Mouse (Mus musculus) layer of hippocampus, adult 11-12 months (tissue): ENCODE measurements at regions not wholly inside any gene's neighbourhood (a gene's known extent, or its start where the extent isn't known, plus 50 kb on each side); places are given as distances from the start of the nearest gene placed in this dataset.
"Not testable (repeated sequence)": the region's sequence is repeated elsewhere in the genome, so short reads cannot be mapped to it uniquely, and the experiment has no call there.

Source experiments
- DNase-seq: peaks from one replicate; pipeline ENCODE4 v3.0.0; 2022; ENCODE audit warnings: low spot score

DNA sequence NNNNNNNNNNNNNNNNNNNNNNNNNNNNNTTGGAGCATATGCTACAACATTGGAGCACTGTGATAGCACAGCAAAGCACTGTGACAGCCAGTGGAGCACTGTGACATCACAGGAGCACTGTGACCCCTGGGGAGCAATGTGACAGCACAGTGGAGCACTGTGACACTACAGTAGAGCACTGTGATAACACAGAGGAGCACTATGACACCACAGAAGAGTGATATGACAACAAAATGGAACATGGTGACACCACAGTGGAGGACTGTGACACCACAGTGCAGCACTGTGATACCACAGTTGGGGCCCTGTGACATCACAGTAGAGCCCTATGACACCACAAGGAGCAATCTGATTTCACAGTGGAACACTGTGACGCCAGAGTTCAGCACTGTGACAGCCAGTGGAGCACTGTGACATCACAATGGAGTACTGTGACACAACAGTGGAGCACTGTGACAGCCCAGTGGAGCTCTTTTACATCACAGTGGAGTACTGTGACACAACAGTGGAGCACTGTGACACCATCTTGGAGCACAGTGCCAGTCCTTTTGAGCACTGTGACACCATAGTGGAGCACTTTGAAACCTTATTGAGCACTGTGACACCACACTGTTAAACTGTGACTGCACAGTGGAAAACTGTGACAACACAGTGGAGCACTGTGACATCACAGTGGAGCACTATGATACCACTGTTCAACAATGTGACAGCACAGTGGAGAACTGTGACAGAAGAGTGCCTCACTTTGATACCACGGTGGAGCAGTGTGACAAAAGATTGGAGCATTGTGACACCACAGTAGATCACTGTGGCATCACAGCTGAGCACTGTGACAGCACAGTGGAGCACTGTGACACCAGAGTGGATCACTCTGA is 116.9 kb upstream of the Vmn1r2 start:
- DNase-seq: no peak

DNA sequence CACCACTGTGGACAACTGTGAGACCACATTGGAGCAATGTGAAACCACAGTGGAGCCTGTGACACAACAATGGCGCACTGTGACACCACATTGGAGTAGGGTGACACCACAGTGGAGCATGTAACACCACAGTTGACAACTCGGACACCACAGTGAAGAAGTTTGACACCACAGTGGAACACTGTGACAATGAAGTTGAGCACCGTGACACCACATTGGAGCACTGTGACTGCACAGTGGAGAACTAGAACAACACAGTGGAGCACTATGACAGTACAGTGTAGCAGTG is 116.3 kb upstream of the Vmn1r2 start:
- DNase-seq: no peak

DNA sequence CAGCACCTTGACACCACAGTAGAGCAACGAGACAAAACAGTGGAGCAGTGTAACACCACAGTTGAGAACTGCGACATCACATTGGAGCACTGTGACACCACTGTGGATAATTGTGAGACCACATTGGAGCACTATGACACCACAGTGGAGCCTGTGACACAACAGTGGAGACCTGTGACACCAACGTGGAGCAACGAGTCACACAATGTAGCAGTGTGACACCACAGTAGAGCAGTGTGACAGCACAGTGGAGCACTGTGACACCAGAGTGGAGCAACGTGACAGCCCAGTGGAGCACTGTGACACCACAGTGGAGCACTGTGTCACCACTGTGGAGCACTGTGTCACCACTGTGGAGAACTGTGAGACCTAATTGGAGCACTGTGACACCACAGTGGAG is 115.9 kb upstream of the Vmn1r2 start:
- DNase-seq: no peak

DNA sequence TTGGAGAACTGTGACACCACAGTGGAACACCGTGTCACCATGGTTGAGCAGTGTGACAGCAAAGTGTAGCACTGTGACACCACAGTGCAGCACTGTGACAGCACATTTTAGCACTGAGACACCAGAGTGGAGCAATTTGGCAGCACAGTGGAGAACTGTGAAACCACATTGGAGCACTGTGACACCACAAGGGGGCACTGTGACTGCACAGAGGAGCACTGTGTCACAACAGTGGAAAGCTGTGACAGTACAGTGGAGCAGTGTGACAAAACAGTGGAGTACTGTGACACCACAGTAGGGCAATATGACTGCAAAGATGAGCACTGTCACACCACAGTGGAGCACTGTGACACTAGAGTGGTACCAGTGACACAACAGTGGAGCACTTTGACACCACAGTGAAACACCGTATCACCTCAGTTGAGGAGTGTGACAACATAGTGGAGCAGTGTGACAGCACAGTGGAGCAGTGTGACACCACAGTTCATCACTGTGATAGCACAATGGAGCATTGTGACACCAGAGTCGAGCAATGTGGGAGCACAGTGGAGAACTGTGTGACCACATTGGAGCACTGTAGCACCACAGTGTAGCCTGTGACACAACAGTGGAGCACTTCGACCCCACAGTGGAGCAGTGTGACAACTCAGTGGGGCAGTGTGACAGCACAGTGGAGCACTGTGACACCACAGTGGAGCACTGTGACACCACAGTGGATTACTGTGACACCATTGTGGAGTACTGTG is 114.6 kb upstream of the Vmn1r2 start:
- DNase-seq: peak; percentile 1

DNA sequence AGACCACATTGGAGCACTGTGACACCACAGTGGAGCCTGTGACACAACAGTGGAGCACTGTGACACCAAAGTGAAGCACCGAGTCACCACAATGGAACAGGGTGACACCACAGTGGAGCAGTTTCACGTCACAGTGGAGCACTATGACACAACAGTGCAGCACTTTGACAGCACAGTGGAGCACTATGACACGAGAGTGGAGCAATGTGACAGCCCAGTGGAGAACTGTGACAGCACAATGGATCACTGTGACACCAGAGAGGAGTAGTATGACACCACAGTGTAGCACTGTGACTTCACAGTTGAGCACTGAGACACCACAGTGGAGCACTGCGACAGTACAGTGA is 114.1 kb upstream of the Vmn1r2 start:
- peak; percentile 0 for DNase-seq

DNA sequence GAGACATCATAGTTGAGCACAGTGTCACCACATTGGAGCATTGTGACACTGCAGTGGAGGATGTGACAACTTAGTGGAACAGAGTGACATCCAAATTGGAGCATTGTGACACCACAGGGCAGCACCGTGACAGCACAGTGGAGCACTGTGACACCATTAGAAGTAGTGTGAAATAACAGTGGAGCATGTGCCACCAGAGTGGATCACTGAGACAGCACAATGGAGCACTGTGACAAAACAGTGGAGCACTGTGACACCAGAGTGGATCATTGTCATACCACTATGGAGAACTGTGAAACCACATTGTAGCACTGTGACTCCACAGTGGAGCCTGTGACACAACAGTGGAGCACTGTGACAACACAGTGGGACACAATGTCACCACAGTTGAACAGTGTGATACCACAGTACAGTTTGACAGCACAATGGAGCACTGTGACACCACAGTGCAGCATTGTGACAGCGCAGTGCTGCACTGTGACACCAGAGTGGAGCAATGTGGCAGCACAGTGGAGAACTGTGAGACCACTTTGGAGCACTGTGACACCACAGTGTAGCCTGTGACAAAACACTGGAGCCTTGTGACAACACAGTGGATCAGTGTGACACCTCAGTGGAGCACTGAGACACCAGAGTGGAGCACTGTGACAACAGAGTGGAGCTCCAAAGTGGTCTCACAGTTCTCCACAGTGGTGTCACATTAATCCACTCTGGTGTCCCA is 113.5 kb upstream of the Vmn1r2 start:
- peak; percentile 0 for DNase-seq

DNA sequence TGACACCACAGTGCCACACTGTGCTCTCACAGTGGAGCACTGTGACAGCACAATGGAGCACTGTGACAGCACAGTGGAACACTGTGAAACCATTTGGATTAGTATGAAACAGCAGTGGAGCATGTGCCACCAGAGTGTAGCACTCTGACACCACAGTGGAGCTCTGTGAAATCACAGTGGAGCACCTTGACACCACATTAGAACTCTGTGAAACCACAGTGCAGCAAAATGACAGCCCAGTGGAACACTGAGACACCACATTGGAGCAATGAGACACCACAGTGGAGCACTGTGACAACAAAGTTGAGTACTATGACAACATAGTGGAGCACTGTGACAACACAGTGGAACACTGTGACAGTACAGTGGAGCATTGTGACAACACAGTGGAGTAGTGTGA is 112.2 kb upstream of the Vmn1r2 start:
- DNase-seq: no peak

DNA sequence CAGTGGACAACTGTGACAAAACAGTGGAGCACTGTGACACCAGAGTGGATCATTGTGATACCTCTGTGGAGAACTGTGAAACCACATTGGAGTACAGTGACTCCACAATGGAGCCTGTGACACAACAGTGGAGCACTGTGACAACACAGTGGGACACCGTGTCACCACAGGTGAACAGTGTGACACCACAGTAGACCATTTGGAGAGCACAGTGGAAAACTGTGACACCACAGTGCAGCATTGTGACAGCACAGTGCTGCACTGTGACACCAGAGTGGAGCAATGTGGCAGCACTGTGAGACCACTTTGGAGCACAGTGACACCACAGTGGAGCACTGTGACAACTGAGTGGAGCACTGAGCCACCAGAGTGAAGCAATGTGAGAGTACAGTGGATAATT is 111.7 kb upstream of the Vmn1r2 start:
- no peak for DNase-seq

DNA sequence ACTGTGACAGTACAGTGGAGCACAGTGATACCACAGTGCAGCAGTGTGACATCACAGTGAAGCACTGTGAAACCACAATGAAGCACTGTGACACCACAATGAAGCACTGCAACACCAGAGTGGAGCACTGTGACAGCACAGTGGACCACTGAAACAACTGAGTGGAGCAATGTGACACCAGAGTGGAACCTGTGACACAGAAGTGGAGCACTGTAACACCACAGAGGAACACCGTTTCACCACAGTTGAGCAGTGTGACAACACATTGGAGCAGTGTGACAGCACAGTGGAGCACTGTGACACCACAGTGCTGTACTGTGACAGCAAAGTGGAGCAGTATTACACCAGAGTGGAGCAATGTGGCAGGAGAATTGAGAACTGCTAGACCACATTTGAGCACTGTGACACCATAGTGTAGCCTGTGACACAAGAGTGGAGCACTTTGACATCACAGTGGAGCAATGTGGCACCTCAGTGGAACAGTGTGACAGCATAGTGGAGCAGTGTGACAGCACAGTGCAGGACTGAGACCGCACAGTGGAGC is 107.5 kb upstream of the Vmn1r2 start:
- no peak for DNase-seq

DNA sequence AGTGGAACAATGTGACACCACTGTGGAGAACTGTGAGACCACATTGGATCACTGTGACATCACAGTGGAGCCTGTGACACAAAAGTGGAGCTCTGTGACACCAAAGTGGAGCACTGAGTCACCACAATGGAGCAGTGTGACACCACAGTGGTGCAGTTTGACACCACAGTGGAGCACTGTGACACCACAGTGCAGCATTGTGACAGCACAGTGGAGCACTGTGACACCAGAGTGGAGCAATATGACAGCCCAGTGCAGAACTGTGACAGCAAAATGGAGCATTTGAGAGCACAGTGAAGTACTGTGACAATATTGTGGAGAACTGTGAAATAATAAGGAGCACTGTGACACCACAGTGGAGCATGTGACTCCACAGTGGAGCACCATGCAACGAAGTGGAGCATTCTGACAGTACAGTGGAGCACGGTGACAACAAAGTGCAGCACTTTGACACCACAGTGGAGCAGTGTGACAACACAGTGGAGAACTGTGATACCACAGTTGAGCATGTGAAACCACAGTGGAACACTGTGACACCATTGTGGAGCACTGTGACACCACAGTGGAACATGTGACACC is 105.0 kb upstream of the Vmn1r2 start:
- DNase-seq: peak; percentile 1

DNA sequence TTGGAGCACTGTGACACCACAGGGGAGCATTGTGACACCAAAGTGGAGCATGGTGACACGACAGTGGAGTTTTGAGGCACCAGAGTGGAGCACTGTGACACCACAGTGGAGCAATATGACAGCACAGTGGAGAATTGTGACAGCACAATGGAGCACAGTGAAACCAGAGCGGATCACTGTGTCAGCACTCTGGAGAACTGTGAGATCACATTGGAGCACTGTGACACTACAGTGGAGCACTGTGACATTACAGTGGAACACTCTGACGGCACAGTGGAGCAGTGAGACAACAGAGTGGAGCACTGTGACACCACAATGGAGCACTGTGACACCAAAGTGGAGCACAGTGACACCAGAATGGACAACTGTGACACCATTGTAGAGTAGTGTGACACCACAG is 103.2 kb upstream of the Vmn1r2 start:
- DNase-seq: no peak

DNA sequence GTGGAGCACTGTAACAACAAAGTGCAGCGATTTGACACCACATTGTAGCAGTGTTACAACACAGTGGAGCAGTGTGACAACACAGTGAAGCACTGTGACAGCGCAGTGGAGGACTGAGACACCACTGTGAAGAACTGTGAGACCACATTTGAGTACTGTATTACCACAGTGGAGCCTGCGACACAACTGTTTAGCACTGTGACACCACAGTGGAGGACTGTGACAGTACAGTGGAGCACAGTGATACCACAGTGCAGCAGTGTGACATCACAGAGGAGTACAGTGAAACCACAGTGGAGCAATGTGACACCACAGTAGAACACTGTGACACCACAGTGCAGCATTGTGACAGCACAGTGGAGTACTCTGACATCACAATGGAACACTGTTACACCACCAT is 102.5 kb upstream of the Vmn1r2 start:
- no peak for DNase-seq

DNA sequence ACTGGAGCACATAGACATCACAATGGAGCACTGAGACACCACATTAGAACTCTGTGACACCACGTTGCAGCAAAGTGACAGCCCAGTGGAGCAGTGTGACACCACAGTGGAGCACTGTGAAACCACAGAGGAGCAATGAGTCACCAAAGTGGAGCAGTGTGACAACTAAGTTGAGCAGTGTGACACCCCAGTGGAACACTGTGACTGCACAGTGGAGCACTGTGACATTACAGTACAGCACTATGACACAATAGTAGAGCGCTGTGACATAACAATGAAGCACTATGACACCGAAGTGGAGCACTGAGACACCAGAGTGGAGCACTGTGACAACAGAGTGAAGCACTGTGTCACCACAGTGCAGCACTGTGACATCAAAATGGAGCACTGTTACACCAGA is 101.8 kb upstream of the Vmn1r2 start:
- not testable (repeated sequence) for DNase-seq

DNA sequence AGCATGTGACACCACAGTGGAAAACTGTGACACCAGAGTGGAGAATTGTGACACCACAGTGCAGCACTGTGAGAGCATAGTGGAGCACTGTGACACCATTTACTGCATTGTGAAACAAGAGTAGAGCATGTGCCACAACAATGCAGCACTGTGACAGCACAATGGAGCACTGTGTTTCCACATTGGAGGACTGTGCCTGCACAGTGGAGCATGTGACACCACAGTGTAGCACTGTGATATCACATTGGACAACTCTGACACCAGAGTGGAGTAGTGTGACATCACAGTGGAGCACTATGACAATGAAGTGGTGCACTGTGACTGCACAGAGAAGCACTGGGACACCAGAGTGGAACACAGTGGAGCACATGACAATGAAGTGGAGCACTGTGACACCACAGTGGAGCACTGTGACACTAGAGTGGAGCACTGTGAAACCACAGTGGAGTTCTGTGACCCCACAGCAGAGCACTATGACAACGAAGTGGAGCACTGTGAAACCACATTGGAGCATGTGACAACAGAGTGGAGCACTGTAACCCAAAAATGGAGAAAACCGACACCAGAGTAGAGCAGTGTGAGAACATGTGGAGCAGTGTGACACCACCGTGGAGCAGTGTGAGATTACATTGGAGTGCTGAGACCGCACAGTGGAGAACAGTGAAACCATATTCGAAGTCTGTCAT is 100.9 kb upstream of the Vmn1r2 start:
- peak; percentile 1 for DNase-seq

DNA sequence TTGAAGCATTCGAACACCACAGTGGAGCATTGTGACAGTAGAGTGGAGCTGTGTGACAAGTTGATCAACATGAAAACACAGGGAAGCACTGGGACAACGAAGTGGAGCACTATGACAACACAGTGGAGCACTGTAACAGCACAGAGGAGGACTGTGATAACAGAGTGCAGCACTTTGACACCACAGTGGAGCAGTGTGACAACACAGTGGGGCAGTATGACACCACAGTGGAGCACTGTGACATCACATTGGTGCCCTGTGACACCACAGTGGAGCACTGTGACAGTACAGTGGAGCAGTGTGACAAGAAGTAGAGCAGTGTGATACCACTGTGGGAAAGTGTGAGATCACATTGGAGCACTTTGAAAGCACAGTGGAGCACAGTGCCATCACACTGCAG is 99.9 kb upstream of the Vmn1r2 start:
- DNase-seq: peak; percentile 1

DNA sequence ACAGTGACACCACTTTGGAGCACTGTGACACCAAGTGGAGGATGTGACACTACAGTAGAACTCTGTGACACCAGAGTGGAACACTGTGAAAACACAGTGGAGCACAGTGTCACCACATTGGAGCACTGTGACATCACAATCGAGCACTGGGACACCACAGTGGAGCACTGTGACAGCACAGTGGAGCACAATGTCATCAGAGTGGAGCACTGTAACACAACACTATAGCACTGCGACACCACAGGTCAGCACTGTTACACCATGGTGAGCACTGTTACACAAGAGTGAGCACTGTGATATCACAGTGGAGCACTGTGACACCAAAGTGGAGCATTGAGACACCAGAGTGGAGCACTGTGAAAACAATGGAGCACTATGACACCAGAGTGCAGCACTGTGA is 99.5 kb upstream of the Vmn1r2 start:
- peak; percentile 9 for DNase-seq

DNA sequence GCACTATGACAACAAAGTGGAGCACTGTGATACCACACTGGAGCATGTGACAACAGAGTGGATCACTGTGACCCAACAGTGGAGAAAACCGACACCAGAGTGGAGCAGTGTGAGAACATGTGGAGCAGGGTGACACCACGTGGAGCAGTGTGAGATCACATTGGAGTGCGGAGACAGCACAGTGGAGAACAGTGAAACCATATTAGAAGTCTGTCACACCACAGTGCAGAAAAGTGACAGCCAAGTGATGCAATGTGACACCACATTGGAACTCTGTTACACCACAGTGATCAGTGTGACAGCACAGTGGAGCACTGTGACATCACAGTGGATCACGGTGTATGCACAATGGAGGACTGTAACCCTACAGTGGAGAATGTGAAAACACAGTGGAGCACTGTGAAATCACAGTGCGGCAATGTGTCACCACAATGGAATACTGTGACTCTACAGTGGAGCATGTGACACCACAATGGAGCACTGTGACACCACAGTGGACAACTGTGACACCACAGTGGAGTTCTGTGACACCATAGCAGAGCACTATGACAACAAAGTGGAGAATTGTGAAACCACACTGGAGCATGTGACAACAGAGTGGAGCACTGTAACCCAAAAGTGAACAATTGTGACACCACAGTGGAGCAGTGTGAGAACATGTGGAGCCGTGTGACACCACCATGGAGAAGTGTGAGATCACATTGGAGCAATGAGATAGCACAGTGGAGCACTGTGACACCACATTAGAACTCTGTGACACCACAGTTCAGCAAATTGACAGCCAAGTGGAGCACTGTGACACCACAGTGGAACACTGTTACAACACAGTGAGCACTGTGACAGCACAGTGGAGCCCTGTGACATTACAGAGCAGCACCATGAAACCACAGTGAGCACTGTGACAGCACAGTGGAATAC is 98.6 kb upstream of the Vmn1r2 start:
- peak; percentile 1 for DNase-seq

DNA sequence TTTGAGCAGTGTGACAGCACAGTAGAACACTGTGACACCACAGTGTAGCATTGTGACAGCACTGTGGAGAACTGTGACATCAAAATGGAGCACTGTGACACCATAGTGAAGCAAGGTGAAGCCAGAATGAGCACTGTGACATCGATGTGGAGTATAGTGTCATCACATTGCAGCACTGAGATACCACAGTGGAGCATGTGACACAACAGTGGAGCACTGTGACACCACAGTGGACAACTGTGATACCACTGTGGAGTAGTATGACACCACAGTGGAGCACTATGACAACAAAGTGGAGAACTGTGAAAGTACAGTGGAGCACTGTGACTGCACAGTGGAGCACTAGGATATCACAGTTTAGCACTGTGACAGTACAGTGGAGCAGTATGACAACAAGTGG is 97.8 kb upstream of the Vmn1r2 start:
- no peak for DNase-seq

DNA sequence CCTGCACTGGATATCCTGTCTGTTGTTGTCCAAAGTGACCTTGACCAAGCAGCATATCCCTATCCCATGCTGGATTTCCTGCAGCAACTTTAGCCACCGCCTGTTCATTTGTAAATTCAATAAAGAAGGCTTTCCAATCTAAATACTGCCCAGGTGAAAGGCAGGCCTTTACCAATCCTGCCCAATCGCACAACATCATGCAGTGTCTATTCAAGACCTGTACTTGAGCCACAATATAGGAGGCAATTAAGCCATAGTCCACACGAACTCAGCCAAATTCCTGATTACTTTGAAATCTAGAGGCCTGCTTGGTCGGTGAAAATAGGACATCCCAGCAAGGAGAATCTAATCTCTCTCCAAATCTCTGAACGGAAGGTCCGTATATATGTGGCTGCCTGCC is 95.8 kb upstream of the Vmn1r2 start:
- not testable (repeated sequence) for DNase-seq

DNA sequence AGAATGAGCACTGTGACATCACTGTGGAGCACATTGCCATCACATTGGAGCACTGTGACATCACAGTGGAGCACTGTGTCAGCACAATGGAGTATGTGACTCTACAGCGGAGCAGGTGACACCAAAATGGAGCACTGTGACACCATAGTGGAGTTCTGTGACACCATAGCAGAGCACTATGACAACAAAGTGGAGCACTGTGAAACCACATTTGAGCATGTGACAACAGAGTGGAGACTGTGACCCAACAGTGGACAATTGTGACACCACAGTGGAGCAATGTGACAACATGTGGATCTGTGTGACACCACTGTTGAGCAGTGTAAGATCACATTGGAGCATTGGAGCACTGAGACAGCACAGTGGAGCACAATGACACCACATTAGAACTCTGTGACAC is 87.2 kb upstream of the Vmn1r2 start:
- no peak for DNase-seq
